Comparison of ENCODE assay signal across 24 mouse cellular contexts in the genomic region with DNA sequence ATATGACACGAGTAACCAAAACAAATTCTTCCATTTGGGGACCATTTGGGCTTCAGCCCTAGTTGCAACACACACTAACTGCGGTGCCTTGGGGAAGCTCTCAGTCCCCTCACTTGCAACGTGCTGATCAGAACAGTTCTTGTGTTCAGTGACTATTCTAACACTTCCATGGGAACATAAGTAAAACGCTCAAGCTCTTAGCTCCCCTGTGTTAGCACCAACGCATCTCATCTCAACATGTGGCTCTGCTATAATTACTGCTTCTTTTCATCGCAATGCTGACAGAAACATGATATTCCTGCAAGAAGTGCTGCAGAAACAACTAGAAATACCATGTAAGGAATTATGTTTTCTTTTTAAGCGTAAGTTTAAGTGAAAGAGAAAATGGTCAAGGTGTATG.
DNase-seq lines count a peak whose midpoint lies in the region; ATAC-seq and TF ChIP-seq lines count a peak whose summit lies in the region.
"Had no signal": no experiment of that assay in that cellular context is flagged by ENCODE, and none has a peak within 500 bp of the region (broad histone marks: within the 10 kb centered on the region; RNA-seq: fewer than 3 reads in every experiment).

No protein-coding gene starts in this region.

- H3K4me1 ChIP-seq in hindbrain, embryonic 11.5 days (replicated peaks; ENCODE audit: control insufficient read depth, insufficient read depth, low read length), result no peaks in the 10 kb centered on the region; the same call in 1 of the 2 replicates
- H3K4me1 ChIP-seq in hindbrain, embryonic 16.5 days (ENCODE audit: control insufficient read depth, insufficient read depth, low read depth, low read length), result no peaks in the 10 kb centered on the region
- H3K4me1 ChIP-seq: embryonic facial prominence, embryonic 15.5 days had no signal

- H3K9ac ChIP-seq in hindbrain, embryonic 11.5 days (ENCODE audit: low read depth, low read length), result no peak overlapping the region
- no peak overlapping the region for H3K9ac ChIP-seq in hindbrain, embryonic 16.5 days (ENCODE audit: low read depth, low read length)
- H3K9ac ChIP-seq: embryonic facial prominence, embryonic 12.5 days; embryonic facial prominence, embryonic 15.5 days; forebrain, postnatal 0 days; heart, embryonic 12.5 days; heart, embryonic 15.5 days; hindbrain, embryonic 13.5 days had no signal

- ATAC-seq in frontal cortex, adult (ENCODE audit: low TSS enrichment), result peak; percentile 88
- ATAC-seq in hindbrain, embryonic 11.5 days (ENCODE audit: low FRiP score), result no peak
- ATAC-seq in hindbrain, embryonic 16.5 days, result no peak
- ATAC-seq: activated CD4-positive, CD25-positive, alpha-beta regulatory T cell, adult 4 months; forebrain, embryonic 14.5 days; forebrain, postnatal 0 days had no signal

- intact Hi-C loops in left cerebral cortex, postnatal 25 days (cut with DNase I), result no loop called here
- intact Hi-C loops in left cerebral cortex, adult 2 months (cut with DNase I), result no loop called here

- H3K4me2 ChIP-seq in hindbrain, embryonic 11.5 days (replicated peaks; ENCODE audit: low read depth, low read length), result no peak overlapping the region
- no peak overlapping the region for H3K4me2 ChIP-seq in hindbrain, embryonic 16.5 days (ENCODE audit: low read length)
- H3K4me2 ChIP-seq: embryonic facial prominence, embryonic 12.5 days; embryonic facial prominence, embryonic 15.5 days; heart, embryonic 12.5 days; heart, embryonic 15.5 days; hindbrain, embryonic 13.5 days had no signal

- H3K27ac ChIP-seq in hindbrain, embryonic 11.5 days (ENCODE audit: low read depth, low read length), result 0 out of 2 replicates have a peak overlapping the region, but pooled peaks have one; percentile 24
- no peak overlapping the region for H3K27ac ChIP-seq in hindbrain, embryonic 16.5 days (ENCODE audit: low read depth, low read length)
- H3K27ac ChIP-seq in left cerebral cortex, adult 2 months, result no peak overlapping the region
- H3K27ac ChIP-seq: embryonic facial prominence, embryonic 12.5 days; embryonic facial prominence, embryonic 15.5 days; heart, embryonic 15.5 days; hindbrain, embryonic 13.5 days had no signal

- 65% methylated on average over 7 of the region's 7 CpGs for WGBS in hindbrain, embryonic 11.5 days
- 66% methylated on average over 7 of the region's 7 CpGs for WGBS in hindbrain, embryonic 16.5 days

- no peak for TF ChIP-seq CTCF in left cerebral cortex, adult 2 months (IDR thresholded peaks at IDR 0.05)

- H3K36me3 ChIP-seq in hindbrain, embryonic 11.5 days (ENCODE audit: control insufficient read depth, insufficient read depth, low read length), result no peaks in the 10 kb centered on the region
- H3K36me3 ChIP-seq in hindbrain, embryonic 16.5 days (ENCODE audit: control insufficient read depth, insufficient read depth, low read length), result no peaks in the 10 kb centered on the region
- H3K36me3 ChIP-seq: embryonic facial prominence, embryonic 12.5 days; embryonic facial prominence, embryonic 15.5 days; heart, embryonic 12.5 days; heart, embryonic 15.5 days; hindbrain, embryonic 13.5 days had no signal

- H3K4me3 ChIP-seq in hindbrain, embryonic 11.5 days (ENCODE audit: low read depth, low read length), result no peak overlapping the region
- H3K4me3 ChIP-seq in hindbrain, embryonic 16.5 days (ENCODE audit: low read length), result no peak overlapping the region
- H3K4me3 ChIP-seq in left cerebral cortex, adult 2 months, result no peak overlapping the region
- H3K4me3 ChIP-seq: embryonic facial prominence, embryonic 12.5 days; embryonic facial prominence, embryonic 15.5 days; heart, embryonic 12.5 days; heart, embryonic 15.5 days; hindbrain, embryonic 13.5 days had no signal

- no peaks in the 10 kb centered on the region for H3K9me3 ChIP-seq in hindbrain, embryonic 11.5 days (ENCODE audit: control insufficient read depth, low read length)
- H3K9me3 ChIP-seq in hindbrain, embryonic 16.5 days (ENCODE audit: control insufficient read depth, low read length), result no peaks in the 10 kb centered on the region
- H3K9me3 ChIP-seq: embryonic facial prominence, embryonic 12.5 days; embryonic facial prominence, embryonic 15.5 days; heart, embryonic 12.5 days; heart, embryonic 15.5 days; hindbrain, embryonic 13.5 days had no signal

- H3K27me3 ChIP-seq in hindbrain, embryonic 11.5 days (ENCODE audit: control insufficient read depth, insufficient read depth, low read length), result no peaks in the 10 kb centered on the region
- H3K27me3 ChIP-seq in hindbrain, embryonic 16.5 days (replicated peaks; ENCODE audit: control insufficient read depth, insufficient read depth, low read length), result no peaks in the 10 kb centered on the region
- H3K27me3 ChIP-seq: embryonic facial prominence, embryonic 12.5 days; embryonic facial prominence, embryonic 15.5 days; heart, embryonic 12.5 days; heart, embryonic 15.5 days; hindbrain, embryonic 13.5 days had no signal

- DNase-seq in frontal cortex, postnatal 14 days (ENCODE audit: low spot score in 2 of 2), result no peak
- DNase-seq in hindbrain, embryonic 11.5 days (ENCODE audit: low spot score), result no peak
- DNase-seq in left cerebral cortex, postnatal 25 days (ENCODE audit: low spot score in 2 of 2), result peak; percentile 26 to 66
- no peak for DNase-seq in left cerebral cortex, adult 2 months (ENCODE audit: extremely low spot score in 1 of 2, low spot score in 2 of 2)
- DNase-seq in right cerebral cortex, adult 18-20 months, result peak; percentile 10
- DNase-seq in right cerebral cortex, postnatal 10 days (ENCODE audit: low spot score in 2 of 2), result no peak
- DNase-seq: adrenal gland, adult 8-10 months; adrenal gland, postnatal 25 days; cerebellum, adult 18-20 months; cerebellum, postnatal 14 days; forebrain, postnatal 0 days; gastrocnemius, postnatal 25 days; heart, adult 18-20 months; heart, postnatal 14 days; heart, postnatal 4 days had no signal

Comparison
In these comparisons a context has a peak if more than half of its experiments do, and no peak if none do; other contexts are left out.
1. DNase-seq: peak in left cerebral cortex, postnatal 25 days (2 of 2) and right cerebral cortex, adult 18-20 months (single experiment); none in frontal cortex, postnatal 14 days (0 of 2), hindbrain, embryonic 11.5 days (single experiment), left cerebral cortex, adult 2 months (0 of 2) and right cerebral cortex, postnatal 10 days (0 of 2).